Mouse (Mus musculus) stomach, postnatal 0 days (tissue): ENCODE data around the gene Rcor2.

Experiments
- CTCF ChIP-seq: IDR thresholded peaks from 2 replicates; pipeline ENCODE4 v1.5.1; 2016; ENCODE audit warnings: antibody characterized with exemption, low read depth, mild to moderate bottlenecking, moderate library complexity
- EP300 ChIP-seq: optimal IDR thresholded peaks from 2 replicates; pipeline ENCODE3; 2016; ENCODE audit warnings: antibody characterized with exemption

GRCm38 (mm10) chr19:7300078-7300477 lies 33.0 kb downstream of the Rcor2 start:
- TF ChIP-seq CTCF = no peak
- TF ChIP-seq EP300 = no peak
